Mouse (Mus musculus): ENCODE measurements at regions not wholly inside any gene's neighbourhood (a gene's known extent, or its start where the extent isn't known, plus 50 kb on each side); places are given as distances from the start of the nearest gene placed in this dataset.

DNA sequence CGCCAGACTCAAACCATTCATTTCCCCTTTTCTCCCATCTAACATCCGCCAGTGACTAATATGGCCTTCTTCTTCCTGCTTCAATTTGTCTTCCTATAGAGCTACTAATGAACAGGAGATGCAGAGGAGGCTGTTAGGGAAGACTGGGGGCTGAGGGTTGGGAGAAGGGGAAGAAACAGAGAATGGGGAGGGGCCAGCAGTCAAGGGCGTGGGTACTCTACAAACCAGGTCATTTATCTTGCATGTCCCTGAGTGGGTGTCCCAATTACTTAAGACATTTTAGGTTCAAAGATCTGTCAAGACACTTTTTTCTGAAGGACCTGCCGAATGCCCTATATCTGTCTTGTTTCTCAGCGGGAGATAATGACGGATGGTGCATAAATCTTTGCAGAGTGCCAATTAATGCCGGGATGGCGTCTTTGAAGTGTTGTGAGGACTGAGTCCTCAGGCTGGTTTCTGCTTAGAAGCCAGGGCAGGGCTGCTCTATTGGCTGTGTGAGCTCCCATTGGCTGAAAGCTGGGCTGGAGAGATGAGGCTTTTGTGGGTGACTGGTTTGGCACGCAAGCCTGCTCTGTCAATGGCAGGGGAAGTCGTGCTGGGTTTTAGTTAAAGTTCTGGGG is 294.7 kb upstream of the Ppp2r3a start:
- DNase-seq = no peak

DNA sequence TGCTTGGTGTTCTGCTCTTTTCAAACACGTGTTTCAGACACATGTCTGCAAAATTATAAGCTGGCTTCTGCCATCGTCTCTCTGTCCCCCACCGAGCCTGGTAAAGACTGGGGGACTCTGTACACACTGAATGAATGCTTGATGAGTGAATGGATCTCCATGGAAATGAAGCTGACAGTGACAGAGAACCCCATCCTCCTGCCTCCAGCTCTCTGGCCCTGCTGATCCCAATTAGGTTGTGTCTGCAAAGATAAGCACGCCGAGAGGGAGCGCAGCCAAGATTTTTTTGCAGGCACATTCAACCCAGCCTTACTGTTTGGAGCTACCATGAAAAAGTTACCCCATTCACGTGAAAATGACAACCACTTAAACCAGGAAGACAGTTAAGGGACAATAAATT is 266.5 kb upstream of the Ppp2r3a start:
- no peak for DNase-seq

GRCm38 (mm10) chr9:101510807-101511206 is 259.2 kb upstream of the Ppp2r3a start:
- DNase-seq = no peak

GRCm38 (mm10) chr9:101509196-101509595 is 257.6 kb upstream of the Ppp2r3a start:
- no peak for DNase-seq

- DNase-seq = no peak
Measured at GRCm38 (mm10) chr9:101507023-101507690, 255.6 kb upstream of the Ppp2r3a start.

- no peak for DNase-seq
Measured at GRCm38 (mm10) chr9:101501706-101502465, 250.3 kb upstream of the Ppp2r3a start.

DNA sequence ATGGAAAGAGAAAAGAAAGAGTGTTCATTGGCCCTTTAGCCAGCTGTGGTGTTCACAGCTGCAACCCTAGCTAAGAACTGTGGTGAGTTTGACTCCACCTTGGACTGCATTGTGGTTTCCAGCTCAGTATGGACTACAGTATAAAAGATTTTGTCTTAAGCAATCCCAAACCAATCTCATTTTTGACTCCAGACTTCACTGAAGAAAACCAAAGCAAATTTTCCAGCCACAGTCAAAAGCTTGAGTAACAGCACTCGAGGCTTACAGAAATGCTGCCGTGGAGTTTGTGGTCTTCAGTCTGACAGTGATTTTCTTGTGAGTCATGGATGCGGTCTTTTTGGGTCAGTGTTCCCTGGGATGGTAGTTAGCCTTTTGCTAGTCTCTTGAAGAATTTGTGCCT is 249.4 kb upstream of the Ppp2r3a start:
- DNase-seq = no peak

GRCm38 (mm10) chr9:101498721-101499120 is 247.1 kb upstream of the Ppp2r3a start:
- no peak for DNase-seq

DNA sequence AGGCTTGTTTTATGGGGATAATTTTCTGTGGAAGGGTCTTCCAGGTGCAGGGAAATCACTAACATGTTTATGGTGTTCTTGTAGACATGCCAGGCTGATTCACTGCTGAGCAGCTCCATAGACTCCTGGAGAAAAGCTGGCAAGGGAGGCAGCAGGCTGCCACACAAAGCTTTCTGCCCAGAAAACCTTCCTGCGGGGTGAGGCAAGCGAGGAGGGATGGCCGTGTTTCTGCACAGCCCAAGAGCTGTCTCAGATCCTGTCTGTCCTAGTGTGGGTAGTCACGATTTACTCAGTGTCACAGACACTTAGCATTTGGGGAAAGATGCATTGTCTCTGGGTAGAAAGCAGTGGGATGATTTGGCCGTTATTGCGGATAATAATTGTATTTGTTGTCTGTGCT is 244.2 kb upstream of the Ppp2r3a start:
- no peak for DNase-seq

- no peak for DNase-seq
Measured at GRCm38 (mm10) chr9:101489013-101489412, 237.4 kb upstream of the Ppp2r3a start.

GRCm38 (mm10) chr9:101476223-101476622 is 224.6 kb upstream of the Ppp2r3a start:
- DNase-seq = no peak

- no peak for DNase-seq
Measured at GRCm38 (mm10) chr9:101473074-101473461, 221.5 kb upstream of the Ppp2r3a start.

DNA sequence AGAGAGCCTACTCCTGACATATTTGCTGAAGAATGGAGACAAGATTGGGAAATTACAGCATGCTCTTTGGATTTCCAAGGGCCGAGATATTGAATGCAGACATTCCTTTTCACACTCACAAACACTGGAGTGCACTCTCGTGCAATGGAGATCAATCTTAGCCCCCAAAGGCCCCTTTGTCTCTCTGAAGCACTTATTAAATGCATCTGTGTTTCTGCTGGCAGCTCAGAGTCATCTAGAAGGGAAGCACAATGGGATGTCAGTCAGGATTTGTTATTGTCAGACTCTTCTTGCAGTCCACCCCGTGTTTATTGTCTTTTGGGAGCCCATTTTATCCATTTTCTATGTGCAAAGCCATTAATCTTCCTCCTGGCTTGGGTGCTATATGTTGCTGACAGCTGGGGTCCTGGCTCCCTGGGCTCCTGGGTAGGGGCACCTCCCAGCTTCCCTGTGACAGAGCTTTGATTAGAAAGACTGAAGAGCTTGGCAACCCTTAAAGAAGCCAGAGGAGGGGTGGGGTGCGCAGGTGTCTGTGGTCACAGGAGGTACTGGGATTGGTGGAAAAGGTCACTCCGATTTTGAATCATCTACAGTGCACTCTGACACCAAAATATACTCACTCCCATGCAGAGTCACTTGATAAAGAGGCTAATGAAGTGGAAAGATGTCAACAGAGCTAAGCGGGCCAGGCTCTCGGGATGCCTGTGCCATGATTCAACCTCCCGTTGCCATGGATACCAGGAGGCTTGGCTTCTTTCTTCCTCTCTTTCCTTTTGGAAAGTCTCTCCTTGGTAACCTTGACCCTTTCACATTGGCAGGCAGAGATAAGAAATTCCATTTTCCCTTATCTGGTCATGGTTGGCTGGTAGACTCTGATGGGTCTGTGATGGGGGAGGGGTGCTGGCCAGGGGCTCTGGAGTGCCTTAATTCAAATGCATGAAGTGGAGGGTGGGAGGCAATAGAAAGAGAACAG is 220.8 kb upstream of the Ppp2r3a start:
- DNase-seq = no peak

DNA sequence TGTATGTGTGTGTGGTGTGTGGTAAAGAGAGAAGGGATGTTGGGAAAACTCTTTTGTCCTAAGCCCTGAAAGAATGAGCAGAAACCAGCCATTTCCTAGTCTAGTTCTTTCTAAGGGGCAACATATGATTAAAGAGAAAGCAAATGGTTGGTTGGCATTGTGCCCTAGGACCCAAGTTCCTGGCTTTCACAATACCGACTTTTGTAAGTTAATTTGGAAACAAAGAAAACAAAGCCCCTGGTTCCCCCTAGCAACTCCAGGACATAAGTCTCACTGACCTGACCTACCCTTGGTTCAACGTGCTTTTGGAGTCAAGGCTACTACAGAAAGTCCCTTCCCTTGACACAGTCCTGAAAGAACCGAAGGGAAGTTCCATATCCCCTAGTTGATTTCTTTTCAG is 220.1 kb upstream of the Ppp2r3a start:
- no peak for DNase-seq

DNA sequence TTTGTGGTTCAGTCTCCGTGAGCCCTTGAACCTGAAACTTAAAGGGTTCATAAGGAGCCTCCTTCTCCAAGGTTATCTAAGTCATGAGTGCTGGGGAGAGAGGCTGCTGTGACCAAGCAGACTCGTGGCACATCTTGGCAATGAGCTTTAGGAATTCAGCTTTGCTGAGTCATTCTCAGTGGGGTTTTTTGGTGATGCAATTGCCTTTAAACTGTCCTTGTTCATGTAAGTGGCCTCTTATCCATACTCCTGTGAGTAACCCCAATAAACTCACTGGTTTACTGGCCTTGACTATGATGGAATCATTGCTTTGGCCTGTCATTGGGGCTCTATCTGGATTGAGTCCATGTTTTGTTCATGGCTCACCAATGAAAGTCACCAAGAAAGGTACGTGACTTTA is 218.2 kb upstream of the Ppp2r3a start:
- no peak for DNase-seq

- DNase-seq = no peak
Measured at GRCm38 (mm10) chr9:101464727-101465427, 213.3 kb upstream of the Ppp2r3a start.

GRCm38 (mm10) chr9:101458947-101459627 is 207.5 kb upstream of the Ppp2r3a start:
- DNase-seq = no peak

DNA sequence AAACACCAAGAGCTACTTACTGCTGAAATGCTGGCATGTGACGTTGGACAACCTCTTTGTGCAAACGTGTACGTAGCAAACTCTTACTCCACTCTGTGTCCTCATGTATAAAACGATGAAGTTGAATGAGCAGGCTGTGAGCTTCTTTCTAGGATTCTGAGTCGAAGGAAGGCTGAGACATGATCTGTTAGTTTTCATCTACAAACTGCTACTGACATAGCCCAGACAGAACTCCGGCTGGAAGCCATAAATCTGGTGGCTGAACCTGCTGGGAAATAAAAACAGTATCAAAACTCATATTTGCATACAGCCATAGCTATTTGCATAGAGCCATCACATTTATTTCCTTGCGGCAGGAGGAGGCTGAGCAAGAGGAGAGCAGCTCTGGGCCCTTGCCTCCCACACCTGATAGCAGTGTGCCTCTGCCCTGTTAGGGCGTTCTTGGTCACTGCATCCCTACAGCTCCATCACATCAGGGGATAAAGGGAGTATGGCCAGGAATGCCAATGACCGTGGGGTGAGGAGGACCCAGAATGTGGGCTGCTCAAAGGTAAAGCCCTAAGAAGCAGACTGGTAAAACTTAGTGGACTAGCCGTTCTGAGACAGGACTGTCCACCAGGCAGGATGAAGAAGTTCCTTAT is 206.8 kb upstream of the Ppp2r3a start:
- DNase-seq = no peak

- DNase-seq = no peak
Measured at GRCm38 (mm10) chr9:101446316-101446715, 194.7 kb upstream of the Ppp2r3a start.

DNA sequence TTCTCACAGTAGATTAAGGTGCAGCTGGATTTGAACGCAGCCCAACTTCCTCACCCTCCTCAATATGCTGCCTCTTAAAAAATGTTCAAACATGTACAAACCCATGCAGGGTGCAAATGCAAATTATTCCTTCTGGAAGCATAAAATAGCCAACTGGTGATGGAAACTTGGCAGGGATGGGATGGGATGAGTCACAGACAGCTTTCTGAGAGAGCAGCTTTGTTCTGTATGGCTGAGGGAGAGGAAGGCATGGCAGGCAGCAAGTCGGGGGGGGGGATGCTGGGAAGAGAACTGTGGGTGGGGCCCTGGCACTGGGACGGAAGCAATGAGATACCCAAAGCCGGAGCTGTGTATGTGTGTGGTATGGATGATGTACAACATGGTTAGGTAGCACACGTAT is 194.2 kb upstream of the Ppp2r3a start:
- DNase-seq = no peak

DNA sequence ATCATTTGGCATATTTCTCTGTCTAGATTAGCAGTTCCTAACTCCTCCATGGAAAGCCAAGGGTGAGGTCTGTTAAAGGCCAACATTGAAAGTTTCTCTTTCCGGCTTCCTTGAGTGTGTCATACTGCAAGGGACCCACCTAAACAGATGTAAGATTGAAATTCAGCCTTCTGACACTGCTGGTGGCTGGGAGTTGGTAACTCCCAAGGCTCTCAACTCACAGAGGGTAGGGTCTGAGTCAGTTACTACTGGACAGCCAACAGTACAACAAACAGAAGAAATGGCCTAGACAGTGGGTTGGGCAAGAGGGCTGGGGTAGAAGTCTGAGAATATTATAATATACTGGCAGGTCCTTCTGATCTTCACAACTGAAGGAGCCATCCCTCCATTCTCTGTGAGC is 193.7 kb upstream of the Ppp2r3a start:
- DNase-seq = no peak
